Mouse (Mus musculus) pancreas, adult 10 weeks (tissue): ENCODE data around the gene Zranb1. TPM values are rescaled to one million over a fixed set of nuclear protein-coding genes. Genes with fewer than 3 reads are reported as not detected.

Experiments
- polyA plus RNA-seq: library from polyadenylated mRNA; stranded (reverse); fragments of 350-450 nt; fragmentation: Illumina TruSeq; extraction: RNeasy Lipid Tissue Mini Kit (QIAGEN cat#74804); gene quantifications from one replicate; pipeline ENCODE4 v1.2.3, GENCODE M21; 2015; ENCODE audit warnings: low read depth, low replicate concordance; ENCODE audit not compliant: insufficient read depth

Zranb1 gene
- polyA plus RNA-seq = 6.7 TPM

DNA sequence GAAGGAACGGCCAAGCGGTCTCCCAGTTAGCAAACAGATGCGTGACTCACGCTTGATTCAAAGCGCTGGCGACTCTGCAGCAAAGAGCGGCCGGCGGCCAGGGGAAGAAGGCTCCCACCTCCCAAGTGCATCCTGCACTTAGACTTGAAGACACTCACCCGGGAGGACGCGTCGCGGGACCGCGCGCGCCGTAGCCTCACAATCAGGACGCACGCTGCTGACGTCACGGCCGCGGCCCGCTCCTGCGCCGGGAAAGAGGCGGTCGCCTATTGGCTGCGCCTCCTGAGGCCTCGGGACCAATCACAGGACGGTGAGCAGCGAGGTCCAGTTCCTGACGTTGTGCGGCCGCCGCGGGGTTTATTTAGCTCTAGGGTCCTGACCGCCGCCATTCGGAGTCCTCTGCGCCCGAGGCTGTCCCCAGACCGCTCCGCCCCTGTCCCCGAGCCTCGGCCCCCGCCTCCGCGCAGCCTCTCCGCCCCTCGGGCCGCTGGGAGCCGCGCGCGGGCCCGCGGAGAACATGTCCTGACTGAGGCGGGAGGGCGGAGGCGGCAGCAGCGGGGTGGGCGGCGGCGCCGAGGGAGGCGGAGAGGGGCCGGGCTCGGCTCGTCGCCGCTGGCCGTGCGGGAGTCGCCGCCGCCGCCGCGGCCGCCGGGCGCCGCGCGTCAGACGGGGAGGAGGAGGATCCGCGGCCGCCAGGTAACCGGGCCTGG is at the start of gene Zranb1:
TSS of gene Zranb1 (plus strand) at position 293 of the 710 bp plus-strand sequence.

Other genes with a start within 250 kb of the Zranb1 start
- gene Fam53b, start 117.3 kb upstream of the Zranb1 start, polyA plus RNA-seq = 4.8 TPM
- gene Eef1akmt2, start 78.5 kb upstream of the Zranb1 start, polyA plus RNA-seq = 3.9 TPM
- 6.5 TPM for gene Abraxas2, start 71.9 kb upstream of the Zranb1 start, polyA plus RNA-seq
- gene Fgfr2, start 192.2 kb downstream of the Zranb1 start, polyA plus RNA-seq = 7.7 TPM
- gene Ctbp2, start 193.2 kb downstream of the Zranb1 start, polyA plus RNA-seq = 11.3 TPM